Mouse (Mus musculus): ENCODE results near the gene Dmbx1.

- TF ChIP-seq POLR2A (IDR thresholded peaks at IDR 0.05; ENCODE audit: control insufficient read depth in 1 of 2, insufficient read depth in 1 of 2, low read depth in 1 of 2, low read length in 2 of 2, poor library complexity in 1 of 2) (no peak), KAT2A (conservative IDR thresholded peaks at IDR 0.05; ENCODE audit: low read depth, low read length) (no peak), SIN3A (IDR thresholded peaks at IDR 0.05; ENCODE audit: low read length) (no peak)
Measured at GRCm38 (mm10) chr4:115890553-115890952, 49.2 kb downstream of the Dmbx1 start, which contains the start of gene 6430628N08Rik.
